Mouse (Mus musculus) heart, embryonic 11.5 days (tissue): ENCODE results near the gene Scn3a. TPM values are rescaled to one million over a fixed set of nuclear protein-coding genes. Genes with fewer than 3 reads are reported as not detected.

Experiments used
- ATAC-seq: fragments of 200-750 bp; cut with Nextera tagmentation; replicated peaks from 2 replicates; pipeline ENCODE4 v1.8.0; 2017; ENCODE audit warnings: moderate library complexity; ENCODE audit not compliant: insufficient number of reproducible peaks, low FRiP score, low TSS enrichment
- H3K27ac ChIP-seq: fragments of 300-500 bp; sonication (generic); 2 replicates; pipeline ENCODE4 v1.5.1; 2014; ENCODE audit warnings: mild to moderate bottlenecking, low read depth, low read length
- H3K27me3 ChIP-seq: fragments of 300-500 bp; sonication (generic); 2 replicates; pipeline ENCODE4 v1.6.1; 2014; ENCODE audit warnings: mild to moderate bottlenecking, low read length, mixed read lengths; ENCODE audit not compliant: control insufficient read depth, insufficient read depth
- H3K36me3 ChIP-seq: fragments of 300-500 bp; sonication (generic); 2 replicates; pipeline ENCODE4 v1.6.1; 2014; ENCODE audit warnings: mild to moderate bottlenecking, low read length, moderate library complexity, mixed read lengths; ENCODE audit not compliant: control insufficient read depth, insufficient read depth
- H3K4me1 ChIP-seq: fragments of 300-500 bp; sonication (generic); 2 replicates; pipeline ENCODE4 v1.6.1; 2014; ENCODE audit warnings: low read length; ENCODE audit not compliant: control insufficient read depth, insufficient read depth
- H3K4me2 ChIP-seq: fragments of 300-500 bp; sonication (generic); 2 replicates; pipeline ENCODE4 v1.6.1; 2014; ENCODE audit warnings: mild to moderate bottlenecking, moderate library complexity
- H3K4me3 ChIP-seq: fragments of 300-500 bp; sonication (generic); 2 replicates; pipeline ENCODE4 v1.5.1; 2014; ENCODE audit warnings: low read depth, low read length
- H3K9ac ChIP-seq: fragments of 300-500 bp; sonication (generic); 2 replicates; pipeline ENCODE4 v1.6.1; 2014; ENCODE audit warnings: mild to moderate bottlenecking, low read depth, low read length, moderate library complexity
- H3K9me3 ChIP-seq: fragments of 300-500 bp; sonication (generic); replicated peaks from 2 replicates; pipeline ENCODE4 v1.6.1; 2016; ENCODE audit warnings: low read length; ENCODE audit not compliant: control insufficient read depth
- WGBS: fragments of 180-500 bp; shearing (Covaris S2); extraction: QIAGEN DNeasy Blood & Tissue Kit; methylation state at CpG from one replicate; pipeline ENCODE4 v1.1.7; 2014; ENCODE audit not compliant: insufficient replicate concordance; 5-methylcytosine and 5-hydroxymethylcytosine counted together
- polyA plus RNA-seq: library from polyadenylated mRNA; unstranded; fragments of >200 nt; fragmentation: Nextera tagmentation; extraction: Ambion mirVana; gene quantifications from 2 replicates; pipeline ENCODE4 v1.2.1, GENCODE M21; 2014

Scn3a gene
- polyA plus RNA-seq, 1 experiment from 2014 or later, result 0.20 TPM

GRCm38 (mm10) chr2:65413746-65414145 lies 153.7 kb downstream of the Scn3a start:
- under 1% methylated on average over 3 of the region's 3 CpGs for WGBS
- Histone ChIP-seq H3K9ac (peak overlapping the region; percentile 53; the same call in 1 of the 2 replicates), H3K27ac (peak overlapping the region; percentile 57; the same call in 1 of the 2 replicates)

More at GRCm38 (mm10) chr2:65413746-65414145, 153.7 kb downstream of the Scn3a start:
- Histone ChIP-seq H3K27me3 (no peaks in the 10 kb centered on the region), H3K4me2 (peak overlapping the region; percentile 67), H3K4me3 (peak overlapping the region; percentile 31), H3K4me1 (no peaks in the 10 kb centered on the region), H3K36me3 (no peaks in the 10 kb centered on the region), H3K9me3 (no peaks in the 10 kb centered on the region; the same call in 1 of the 2 replicates)
- no peak for ATAC-seq

Other genes starting within 250 kb of the Scn3a start
- not detected in 2 replicates for gene Slc38a11, start 203.6 kb downstream of the Scn3a start, polyA plus RNA-seq
- 1.2 and 1.7 TPM in 2 replicates for gene Scn2a, start 53.1 kb upstream of the Scn3a start, polyA plus RNA-seq